Mouse (Mus musculus): ENCODE results near the gene Hexim2. TPM values are rescaled to one million over a fixed set of nuclear protein-coding genes. Genes with fewer than 3 reads are reported as not detected.

Gene Hexim2
- polyA plus RNA-seq, 1 experiment from 2014 or later = 3.5 TPM

GRCm38 (mm10) chr11:103142441-103143182, 10.4 kb downstream of the Hexim2 start:
- 32% methylated on average over 8 of the region's 8 CpGs for WGBS
- H3K27ac ChIP-seq (ENCODE audit: low read depth, low read length) = peak overlapping the region; percentile 91
- peak overlapping the region; percentile 17; the same call in 1 of the 2 replicates for H3K9ac ChIP-seq (ENCODE audit: low read depth, low read length)
- peaks cover 15% of the 10 kb centered on the region for H3K4me1 ChIP-seq (replicated peaks; ENCODE audit: control insufficient read depth, insufficient read depth, low read length)
- peak; percentile 39 for TF ChIP-seq CTCF (IDR thresholded peaks at IDR 0.05; ENCODE audit: low read depth)
- no peaks in the 10 kb centered on the region for H3K36me3 ChIP-seq (ENCODE audit: control insufficient read depth, insufficient read depth)
- no peaks in the 10 kb centered on the region for H3K27me3 ChIP-seq (replicated peaks; ENCODE audit: control insufficient read depth, insufficient read depth, low read length)
- H3K4me2 ChIP-seq (replicated peaks; ENCODE audit: low read depth) = peak overlapping the region; percentile 50
- no peak for ATAC-seq
- 0 out of 2 replicates have a peak overlapping the region, but pooled peaks have one; percentile 12 for H3K4me3 ChIP-seq (ENCODE audit: low read depth, low read length)
- no peaks in the 10 kb centered on the region for H3K9me3 ChIP-seq (ENCODE audit: control insufficient read depth)

GRCm38 (mm10) chr11:103144309-103145285, 12.4 kb downstream of the Hexim2 start:
- WGBS = 39% methylated on average over 12 of the region's 12 CpGs
- Histone ChIP-seq H3K9me3 (ENCODE audit: control insufficient read depth) (no peaks in the 10 kb centered on the region), H3K27me3 (replicated peaks; ENCODE audit: control insufficient read depth, insufficient read depth, low read length) (no peaks in the 10 kb centered on the region), H3K36me3 (ENCODE audit: control insufficient read depth, insufficient read depth) (no peaks in the 10 kb centered on the region), H3K4me1 (replicated peaks; ENCODE audit: control insufficient read depth, insufficient read depth, low read length) (peaks cover 15% of the 10 kb centered on the region), H3K4me3 (ENCODE audit: low read depth, low read length) (no peak overlapping the region), H3K27ac (ENCODE audit: low read depth, low read length) (peak overlapping the region; percentile 35; the same call in 1 of the 2 replicates), H3K9ac (ENCODE audit: low read depth, low read length) (no peak overlapping the region), H3K4me2 (replicated peaks; ENCODE audit: low read depth) (no peak overlapping the region)
- ATAC-seq = peak; percentile 32
- TF ChIP-seq CTCF (IDR thresholded peaks at IDR 0.05; ENCODE audit: low read depth) = no peak

GRCm38 (mm10) chr11:103146386-103146785, 14.2 kb downstream of the Hexim2 start:
- no peak for ATAC-seq
- no peak overlapping the region for H3K27ac ChIP-seq (ENCODE audit: low read depth, low read length)
- H3K36me3 ChIP-seq (ENCODE audit: control insufficient read depth, insufficient read depth) = no peaks in the 10 kb centered on the region
- peaks cover 10% of the 10 kb centered on the region for H3K4me1 ChIP-seq (replicated peaks; ENCODE audit: control insufficient read depth, insufficient read depth, low read length)
- H3K4me2 ChIP-seq (replicated peaks; ENCODE audit: low read depth) = no peak overlapping the region
- no peak for TF ChIP-seq CTCF (IDR thresholded peaks at IDR 0.05; ENCODE audit: low read depth)
- H3K27me3 ChIP-seq (replicated peaks; ENCODE audit: control insufficient read depth, insufficient read depth, low read length) = no peaks in the 10 kb centered on the region
- H3K9ac ChIP-seq (ENCODE audit: low read depth, low read length) = no peak overlapping the region
- no peaks in the 10 kb centered on the region for H3K9me3 ChIP-seq (ENCODE audit: control insufficient read depth)
- H3K4me3 ChIP-seq (ENCODE audit: low read depth, low read length) = no peak overlapping the region
- 86% methylated on average over 4 of the region's 4 CpGs for WGBS

- Histone ChIP-seq H3K4me1 (replicated peaks; ENCODE audit: control insufficient read depth, insufficient read depth, low read length) (peaks cover 4% of the 10 kb centered on the region), H3K9ac (ENCODE audit: low read depth, low read length) (no peak overlapping the region), H3K27ac (ENCODE audit: low read depth, low read length) (no peak overlapping the region), H3K36me3 (ENCODE audit: control insufficient read depth, insufficient read depth) (no peaks in the 10 kb centered on the region), H3K4me2 (replicated peaks; ENCODE audit: low read depth) (no peak overlapping the region), H3K9me3 (ENCODE audit: control insufficient read depth) (no peaks in the 10 kb centered on the region), H3K27me3 (replicated peaks; ENCODE audit: control insufficient read depth, insufficient read depth, low read length) (no peaks in the 10 kb centered on the region), H3K4me3 (ENCODE audit: low read depth, low read length) (no peak overlapping the region)
- TF ChIP-seq CTCF (IDR thresholded peaks at IDR 0.05; ENCODE audit: low read depth) = no peak
- 57% methylated on average over 4 of the region's 4 CpGs for WGBS
- no peak for ATAC-seq
These were observed 15.5 kb downstream of the Hexim2 start for GRCm38 (mm10) chr11:103147766-103148165.

GRCm38 (mm10) chr11:103149771-103150170, 17.5 kb downstream of the Hexim2 start:
- ATAC-seq = no peak
- 0 out of 2 replicates have a peak, but pooled peaks cover 2% of the 10 kb centered on the region for H3K4me1 ChIP-seq (replicated peaks; ENCODE audit: control insufficient read depth, insufficient read depth, low read length)
- no peaks in the 10 kb centered on the region for H3K9me3 ChIP-seq (ENCODE audit: control insufficient read depth)
- WGBS = 94% methylated on average over 4 of the region's 4 CpGs
- no peaks in the 10 kb centered on the region for H3K36me3 ChIP-seq (ENCODE audit: control insufficient read depth, insufficient read depth)
- no peak overlapping the region for H3K4me3 ChIP-seq (ENCODE audit: low read depth, low read length)
- H3K4me2 ChIP-seq (replicated peaks; ENCODE audit: low read depth) = no peak overlapping the region
- no peak overlapping the region for H3K9ac ChIP-seq (ENCODE audit: low read depth, low read length)
- no peak for TF ChIP-seq CTCF (IDR thresholded peaks at IDR 0.05; ENCODE audit: low read depth)
- H3K27me3 ChIP-seq (replicated peaks; ENCODE audit: control insufficient read depth, insufficient read depth, low read length) = no peaks in the 10 kb centered on the region
- no peak overlapping the region for H3K27ac ChIP-seq (ENCODE audit: low read depth, low read length)
